Mouse (Mus musculus): ENCODE results near the gene Olfr1357.

GRCm38 (mm10) chr10:78592856-78593379, 25.0 kb downstream of the Olfr1357 start:
- TF ChIP-seq POLR2A (IDR thresholded peaks at IDR 0.05; ENCODE audit: low read depth, low read length) (no peak), CTCF (IDR thresholded peaks at IDR 0.05; ENCODE audit: extremely low read depth, insufficient read depth, insufficient read length, insufficient replicate concordance) (no peak)

All from spleen, adult 2 months (tissue).